Mouse (Mus musculus) hindlimb bud, embryonic 11.5 days (tissue): ENCODE measurements around the gene Nudt4.

ENCODE experiments used
- DNase-seq: peaks from one replicate; pipeline ENCODE4 v3.0.0-alpha.2; 2012; ENCODE audit warnings: low read depth, low spot score; ENCODE audit errors: extremely low spot score

Nudt4 gene

GRCm38 (mm10) chr10:95563851-95564845, at the start of gene Nudt4:
Nudt4 (minus strand) TSS chr10:95564146.
- peak; percentile 67 for DNase-seq

- no peak for DNase-seq
Observed at GRCm38 (mm10) chr10:95611331-95611721, 47.4 kb upstream of the Nudt4 start.

- no peak for DNase-seq
Observed at GRCm38 (mm10) chr10:95610666-95611330, 46.9 kb upstream of the Nudt4 start.

- no peak for DNase-seq
Observed at GRCm38 (mm10) chr10:95604979-95605613, 41.1 kb upstream of the Nudt4 start.

- no peak for DNase-seq
Observed at GRCm38 (mm10) chr10:95600527-95600926, 36.6 kb upstream of the Nudt4 start.

- no peak for DNase-seq
Observed at GRCm38 (mm10) chr10:95599740-95600139, 35.8 kb upstream of the Nudt4 start.

GRCm38 (mm10) chr10:95598056-95598587, 34.2 kb upstream of the Nudt4 start:
- DNase-seq: no peak

- no peak for DNase-seq
Observed at GRCm38 (mm10) chr10:95595852-95596639, 32.1 kb upstream of the Nudt4 start.

GRCm38 (mm10) chr10:95594414-95594813, 30.5 kb upstream of the Nudt4 start:
- no peak for DNase-seq

- DNase-seq: no peak
Observed at GRCm38 (mm10) chr10:95591257-95591656, 27.3 kb upstream of the Nudt4 start.

GRCm38 (mm10) chr10:95590196-95590595, 26.2 kb upstream of the Nudt4 start:
- no peak for DNase-seq

GRCm38 (mm10) chr10:95589196-95589595, 25.2 kb upstream of the Nudt4 start:
- no peak for DNase-seq

GRCm38 (mm10) chr10:95587509-95588220, 23.7 kb upstream of the Nudt4 start:
- DNase-seq: no peak

- no peak for DNase-seq
Observed at GRCm38 (mm10) chr10:95585554-95585953, 21.6 kb upstream of the Nudt4 start.

- no peak for DNase-seq
Observed at GRCm38 (mm10) chr10:95577567-95577950, 13.6 kb upstream of the Nudt4 start.

- DNase-seq: no peak
Observed at GRCm38 (mm10) chr10:95576876-95577566, 13.1 kb upstream of the Nudt4 start.

- DNase-seq: no peak
Observed at GRCm38 (mm10) chr10:95575839-95576380, 12.0 kb upstream of the Nudt4 start.

- no peak for DNase-seq
Observed at GRCm38 (mm10) chr10:95574994-95575393, 11.0 kb upstream of the Nudt4 start.

GRCm38 (mm10) chr10:95569441-95569840, 5.5 kb upstream of the Nudt4 start:
- no peak for DNase-seq
